Mouse (Mus musculus): ENCODE measurements around the gene Smndc1. TPM values are rescaled to one million over a fixed set of nuclear protein-coding genes. Genes with fewer than 3 reads are reported as not detected.

Smndc1 gene
- 30.5 and 33.0 TPM in 2 replicates for polyA plus RNA-seq (2016; fragmentation: Nextera tagmentation; extraction: Ambion mirVana)

DNA sequence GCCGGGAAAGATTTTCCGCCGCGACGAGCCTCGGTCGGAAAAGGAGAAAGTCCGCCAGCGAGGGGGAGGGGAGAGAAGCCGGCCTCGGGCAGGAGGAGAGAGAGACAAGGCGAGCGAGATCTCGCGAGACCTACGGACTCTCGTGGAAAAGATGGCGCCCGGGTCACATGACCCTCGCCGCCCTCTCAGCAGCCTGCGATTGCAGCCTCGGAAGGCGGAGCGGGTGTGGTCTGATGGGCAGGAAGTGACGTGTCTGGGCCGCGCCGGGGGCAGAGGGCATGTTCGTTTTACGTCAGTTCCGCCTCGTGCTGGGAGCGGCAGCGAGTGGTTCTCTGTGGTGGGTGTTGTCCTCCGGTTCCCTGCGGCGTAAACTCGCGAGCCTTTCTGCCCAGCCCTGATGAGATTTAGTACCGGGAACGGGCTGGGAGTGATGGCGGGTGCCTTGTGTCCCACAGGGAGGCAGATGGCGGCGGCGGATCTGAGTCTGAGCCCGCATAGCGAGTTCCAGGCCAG, at the start of gene Smndc1:
Gene Smndc1, minus strand, starts transcription at position 84 of the 513 bp plus-strand sequence.
- Histone ChIP-seq H3K27ac (ENCODE audit: poor library complexity, severe bottlenecking) (peak within 1 kb of the TSS; percentile 98), H3K4me3 (peak within 1 kb of the TSS; percentile 87), H3K9ac (peak within 1 kb of the TSS; percentile 94), H3K4me2 (peak within 1 kb of the TSS; percentile 71), H3K4me1 (replicated peaks) (peaks cover 15% of the 10 kb centered on the region), H3K9me3 (replicated peaks) (no peaks in the 10 kb centered on the region), H3K36me3 (peaks cover 31% of the 10 kb centered on the region), H3K27me3 (replicated peaks) (no peaks in the 10 kb centered on the region)
- WGBS: under 1% methylated on average over 48 of the region's 48 CpGs
- peak; percentile 99 for ATAC-seq (ENCODE audit: insufficient number of reproducible peaks, low FRiP score)

DNA sequence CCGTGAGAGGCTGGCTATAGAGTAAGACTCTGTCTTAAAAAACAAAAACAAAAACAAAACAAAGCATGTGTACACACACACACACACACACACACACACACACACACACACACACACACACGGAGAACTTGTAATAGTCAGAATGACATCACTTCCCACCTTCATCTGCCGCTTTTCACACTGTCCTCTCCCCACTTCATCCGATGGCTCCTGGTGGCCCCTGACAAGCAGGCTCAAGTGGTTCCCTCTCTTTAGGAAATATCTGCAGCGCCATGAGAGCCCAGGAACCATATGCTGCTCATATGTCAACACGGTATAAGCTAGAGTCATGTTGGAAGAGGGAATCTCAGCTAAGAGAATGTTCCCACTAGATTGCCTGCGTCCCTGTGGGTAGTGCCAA, 49.0 kb upstream of the Smndc1 start:
- H3K4me2 ChIP-seq: no peak overlapping the region
- H3K27me3 ChIP-seq (replicated peaks): no peaks in the 10 kb centered on the region
- no peak overlapping the region for H3K27ac ChIP-seq (ENCODE audit: poor library complexity, severe bottlenecking)
- H3K36me3 ChIP-seq: no peaks in the 10 kb centered on the region
- no peak for ATAC-seq (ENCODE audit: insufficient number of reproducible peaks, low FRiP score)
- H3K4me1 ChIP-seq (replicated peaks): peaks cover 30% of the 10 kb centered on the region
- no peak overlapping the region for H3K9ac ChIP-seq
- H3K9me3 ChIP-seq (replicated peaks): no peaks in the 10 kb centered on the region
- H3K4me3 ChIP-seq: no peak overlapping the region
- 47% methylated on average over 7 of the region's 7 CpGs for WGBS

- peak overlapping the region; percentile 26; the same call in 1 of the 2 replicates for H3K27ac ChIP-seq (ENCODE audit: poor library complexity, severe bottlenecking)
- no peak for ATAC-seq (ENCODE audit: insufficient number of reproducible peaks, low FRiP score)
These were observed 47.6 kb upstream of the Smndc1 start for GRCm38 (mm10) chr19:53437991-53438390.

GRCm38 (mm10) chr19:53437311-53437958, 47.1 kb upstream of the Smndc1 start:
- Histone ChIP-seq H3K4me2 (no peak overlapping the region), H3K27me3 (replicated peaks) (no peaks in the 10 kb centered on the region; the same call in 1 of the 2 replicates), H3K9me3 (replicated peaks) (no peaks in the 10 kb centered on the region), H3K27ac (ENCODE audit: poor library complexity, severe bottlenecking) (peak overlapping the region; percentile 26; the same call in 1 of the 2 replicates), H3K4me1 (replicated peaks) (peaks cover 30% of the 10 kb centered on the region), H3K4me3 (no peak overlapping the region), H3K36me3 (no peaks in the 10 kb centered on the region), H3K9ac (no peak overlapping the region)
- ATAC-seq (ENCODE audit: insufficient number of reproducible peaks, low FRiP score): peak; percentile 77
- WGBS: 19% methylated on average over 8 of the region's 8 CpGs

More at GRCm38 (mm10) chr19:53437991-53438390, 47.6 kb upstream of the Smndc1 start:
- no peaks in the 10 kb centered on the region for H3K36me3 ChIP-seq
- no peak overlapping the region for H3K4me3 ChIP-seq
- H3K4me2 ChIP-seq: no peak overlapping the region
- 73% methylated on average over 8 of the region's 8 CpGs for WGBS
- peaks cover 30% of the 10 kb centered on the region for H3K4me1 ChIP-seq (replicated peaks)
- no peak overlapping the region for H3K9ac ChIP-seq
- H3K27me3 ChIP-seq (replicated peaks): no peaks in the 10 kb centered on the region
- no peaks in the 10 kb centered on the region for H3K9me3 ChIP-seq (replicated peaks)

DNA sequence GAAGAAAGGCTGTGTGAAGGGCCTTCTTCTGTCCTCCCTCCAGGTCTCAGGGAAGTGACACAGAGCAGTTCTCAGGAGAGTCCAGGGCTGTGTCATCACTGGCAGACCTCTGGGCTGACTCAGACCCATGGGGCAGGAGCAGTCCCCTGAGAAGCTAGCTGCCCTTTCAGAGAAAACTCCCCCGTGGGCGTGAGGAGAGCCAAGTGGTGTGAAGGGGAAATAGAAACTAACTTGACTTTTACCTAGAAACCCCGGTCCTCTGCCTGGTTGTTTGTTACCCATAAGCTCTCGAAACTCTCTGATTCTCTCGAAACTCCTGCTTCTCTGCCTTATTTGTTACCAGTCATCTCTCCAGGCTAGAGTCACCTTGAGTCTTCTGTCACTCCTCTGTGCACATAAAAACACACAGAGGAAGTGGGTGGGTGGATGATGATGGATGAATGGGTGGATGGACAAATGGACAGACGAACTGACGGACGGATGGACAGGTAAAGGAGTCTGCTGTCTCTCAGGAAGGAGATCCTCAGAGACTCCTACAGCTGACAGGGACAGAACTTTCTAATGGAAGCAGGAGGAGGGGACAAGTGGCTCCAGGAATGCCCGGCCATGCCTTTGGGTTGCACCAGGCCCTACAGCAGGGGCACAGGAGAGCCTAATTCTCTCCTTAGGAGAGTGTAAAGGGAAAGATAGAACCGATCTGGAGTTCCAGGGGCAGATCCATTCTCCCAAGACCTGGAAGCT, 43.7 kb upstream of the Smndc1 start:
- no peak for ATAC-seq (ENCODE audit: insufficient number of reproducible peaks, low FRiP score)
- Histone ChIP-seq H3K27me3 (replicated peaks) (no peaks in the 10 kb centered on the region; the same call in 1 of the 2 replicates), H3K9ac (no peak overlapping the region), H3K4me2 (no peak overlapping the region), H3K4me1 (replicated peaks) (peaks cover 16% of the 10 kb centered on the region), H3K9me3 (replicated peaks) (no peaks in the 10 kb centered on the region), H3K36me3 (no peaks in the 10 kb centered on the region), H3K4me3 (no peak overlapping the region), H3K27ac (ENCODE audit: poor library complexity, severe bottlenecking) (no peak overlapping the region)
- WGBS: 67% methylated on average over 10 of the region's 10 CpGs

GRCm38 (mm10) chr19:53431003-53431402, 40.6 kb upstream of the Smndc1 start:
- Histone ChIP-seq H3K9me3 (replicated peaks) (no peaks in the 10 kb centered on the region), H3K9ac (no peak overlapping the region), H3K27me3 (replicated peaks) (no peaks in the 10 kb centered on the region; the same call in 1 of the 2 replicates), H3K4me1 (replicated peaks) (peaks cover 17% of the 10 kb centered on the region), H3K4me2 (no peak overlapping the region), H3K4me3 (no peak overlapping the region), H3K36me3 (no peaks in the 10 kb centered on the region), H3K27ac (ENCODE audit: poor library complexity, severe bottlenecking) (no peak overlapping the region)
- WGBS: 84% methylated on average over 11 of the region's 11 CpGs
- no peak for ATAC-seq (ENCODE audit: insufficient number of reproducible peaks, low FRiP score)

DNA sequence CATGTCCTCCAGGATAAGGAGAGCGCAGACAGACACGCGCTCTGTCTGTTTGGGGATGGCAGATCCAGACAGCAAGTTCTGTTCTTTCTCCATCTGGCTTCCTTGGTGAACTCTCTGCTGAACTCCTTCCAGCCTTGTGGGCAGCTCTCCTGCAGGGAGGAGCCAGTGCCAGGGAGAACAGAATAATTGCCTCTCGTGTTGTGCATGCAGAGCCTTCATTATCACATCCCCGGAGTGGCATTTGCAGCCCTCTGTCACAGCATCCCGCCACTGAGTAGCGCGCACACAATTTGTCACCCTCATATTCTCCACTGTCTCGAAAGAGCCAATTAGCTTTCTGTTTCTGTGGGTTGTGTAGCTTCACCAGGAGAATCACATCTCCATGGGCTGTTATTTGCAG, 40.0 kb upstream of the Smndc1 start:
- H3K27me3 ChIP-seq (replicated peaks): no peaks in the 10 kb centered on the region; the same call in 1 of the 2 replicates
- no peak overlapping the region for H3K4me3 ChIP-seq
- H3K4me1 ChIP-seq (replicated peaks): peaks cover 17% of the 10 kb centered on the region
- no peaks in the 10 kb centered on the region for H3K9me3 ChIP-seq (replicated peaks)
- H3K9ac ChIP-seq: no peak overlapping the region
- no peak overlapping the region for H3K27ac ChIP-seq (ENCODE audit: poor library complexity, severe bottlenecking)
- ATAC-seq (ENCODE audit: insufficient number of reproducible peaks, low FRiP score): no peak
- H3K36me3 ChIP-seq: no peaks in the 10 kb centered on the region
- WGBS: 63% methylated on average over 9 of the region's 9 CpGs
- H3K4me2 ChIP-seq: no peak overlapping the region

DNA sequence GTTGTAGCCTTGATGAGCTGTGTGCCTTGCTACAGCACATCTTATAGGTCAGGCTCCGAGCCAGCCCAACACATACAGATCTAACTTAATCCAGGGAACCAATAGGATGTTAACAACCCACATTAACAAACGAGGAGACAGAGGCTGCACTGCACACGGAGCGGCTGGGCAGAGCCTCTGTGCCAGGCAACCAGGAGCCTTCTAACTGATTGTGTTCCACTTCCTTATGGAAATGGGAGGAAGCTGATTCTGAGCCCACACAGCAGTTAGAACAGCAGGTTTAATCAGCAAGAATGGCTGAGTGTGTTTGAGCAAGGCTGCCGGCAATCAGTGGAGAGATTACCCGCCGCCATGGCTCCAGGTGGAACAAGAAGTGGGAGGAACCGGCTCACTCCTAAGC, 37.4 kb upstream of the Smndc1 start:
- Histone ChIP-seq H3K4me1 (replicated peaks) (peaks cover 27% of the 10 kb centered on the region), H3K9me3 (replicated peaks) (no peaks in the 10 kb centered on the region), H3K27me3 (replicated peaks) (no peaks in the 10 kb centered on the region; the same call in 1 of the 2 replicates), H3K4me2 (peak overlapping the region; percentile 22), H3K9ac (no peak overlapping the region), H3K27ac (ENCODE audit: poor library complexity, severe bottlenecking) (peak overlapping the region; percentile 40), H3K4me3 (no peak overlapping the region), H3K36me3 (no peaks in the 10 kb centered on the region)
- no peak for ATAC-seq (ENCODE audit: insufficient number of reproducible peaks, low FRiP score)
- 42% methylated on average over 8 of the region's 8 CpGs for WGBS

DNA sequence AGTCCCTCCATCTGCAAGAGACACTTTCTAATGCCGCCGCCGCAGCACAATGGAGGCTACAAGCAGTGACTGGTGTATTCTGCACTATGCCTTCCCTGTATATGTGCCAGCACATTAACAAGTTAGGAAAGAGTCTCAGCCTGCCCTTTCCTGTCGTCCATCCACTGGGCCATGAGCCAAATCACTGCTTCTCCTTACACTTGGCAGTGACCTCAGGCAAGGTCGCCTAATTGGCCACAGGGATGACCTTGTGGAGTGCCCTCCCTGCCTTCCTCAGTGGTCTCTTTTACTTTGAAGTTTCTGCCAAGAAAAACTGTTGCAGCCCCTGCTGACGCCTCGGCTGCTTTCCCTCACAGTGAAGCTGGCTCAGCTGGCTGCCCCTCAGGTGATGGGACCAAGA, 37.0 kb upstream of the Smndc1 start:
- H3K27ac ChIP-seq (ENCODE audit: poor library complexity, severe bottlenecking): peak overlapping the region; percentile 40
- H3K4me1 ChIP-seq (replicated peaks): peaks cover 27% of the 10 kb centered on the region
- no peaks in the 10 kb centered on the region for H3K9me3 ChIP-seq (replicated peaks)
- H3K4me2 ChIP-seq: peak overlapping the region; percentile 22; the same call in 1 of the 2 replicates
- no peak overlapping the region for H3K9ac ChIP-seq
- 44% methylated on average over 7 of the region's 7 CpGs for WGBS
- no peak overlapping the region for H3K4me3 ChIP-seq
- H3K36me3 ChIP-seq: no peaks in the 10 kb centered on the region
- peak; percentile 13; the same call in 1 of the 2 replicates for ATAC-seq (ENCODE audit: insufficient number of reproducible peaks, low FRiP score)
- no peaks in the 10 kb centered on the region for H3K27me3 ChIP-seq (replicated peaks)

DNA sequence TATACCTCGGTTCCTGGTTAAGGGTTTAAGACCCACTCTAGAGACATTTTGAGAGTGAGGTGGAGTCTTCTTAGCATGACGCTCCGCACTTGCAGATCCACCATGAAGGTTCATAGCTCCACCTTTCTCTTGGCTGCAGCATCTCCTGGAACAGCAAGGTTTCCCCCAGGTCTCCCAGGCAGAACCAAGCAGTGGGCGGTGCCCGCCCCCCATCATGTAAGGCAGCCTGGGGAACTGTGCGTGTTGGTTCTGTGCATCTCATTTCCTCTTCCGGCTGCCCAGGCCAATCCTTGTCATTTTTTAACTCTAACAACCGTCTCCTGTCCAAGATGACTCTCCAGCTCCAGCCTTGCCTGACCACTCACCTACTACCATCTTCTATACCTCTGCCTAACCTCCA, 35.4 kb upstream of the Smndc1 start:
- Histone ChIP-seq H3K9ac (no peak overlapping the region), H3K36me3 (no peaks in the 10 kb centered on the region), H3K4me2 (no peak overlapping the region), H3K4me3 (no peak overlapping the region), H3K9me3 (replicated peaks) (no peaks in the 10 kb centered on the region), H3K27ac (ENCODE audit: poor library complexity, severe bottlenecking) (no peak overlapping the region), H3K27me3 (replicated peaks) (no peaks in the 10 kb centered on the region), H3K4me1 (replicated peaks) (peaks cover 34% of the 10 kb centered on the region)
- ATAC-seq (ENCODE audit: insufficient number of reproducible peaks, low FRiP score): no peak
- WGBS: 85% methylated on average over 8 of the region's 8 CpGs

GRCm38 (mm10) chr19:53424629-53425028, 34.3 kb upstream of the Smndc1 start:
- no peak overlapping the region for H3K9ac ChIP-seq
- no peak overlapping the region for H3K4me3 ChIP-seq
- no peak overlapping the region for H3K27ac ChIP-seq (ENCODE audit: poor library complexity, severe bottlenecking)
- 43% methylated on average over 18 of the region's 18 CpGs for WGBS
- ATAC-seq (ENCODE audit: insufficient number of reproducible peaks, low FRiP score): no peak
- H3K36me3 ChIP-seq: no peaks in the 10 kb centered on the region
- peaks cover 36% of the 10 kb centered on the region for H3K4me1 ChIP-seq (replicated peaks)
- no peaks in the 10 kb centered on the region for H3K9me3 ChIP-seq (replicated peaks)
- H3K27me3 ChIP-seq (replicated peaks): no peaks in the 10 kb centered on the region
- H3K4me2 ChIP-seq: peak overlapping the region; percentile 8; the same call in 1 of the 2 replicates
